Mouse (Mus musculus) forebrain, embryonic 13.5 days (tissue): ENCODE measurements around the gene Gm3336. TPM values are rescaled to one million over a fixed set of nuclear protein-coding genes. Genes with fewer than 3 reads are reported as not detected.

Source experiments
- ATAC-seq: fragments of 200-750 bp; cut with Nextera tagmentation; 2 replicates; pipeline ENCODE4 v1.8.0; 2017
- H3K27ac ChIP-seq: fragments of 300-500 bp; sonication (generic); 2 replicates; pipeline ENCODE4 v1.5.1; 2015; ENCODE audit warnings: inconsistent platforms, mild to moderate bottlenecking, moderate library complexity
- H3K27me3 ChIP-seq: fragments of 300-500 bp; sonication (generic); 2 replicates; pipeline ENCODE4 v1.6.1; 2015; ENCODE audit warnings: mild to moderate bottlenecking, inconsistent platforms
- H3K36me3 ChIP-seq: fragments of 300-500 bp; sonication (generic); 2 replicates; pipeline ENCODE4 v1.6.1; 2015; ENCODE audit warnings: mild to moderate bottlenecking, inconsistent platforms; ENCODE audit not compliant: poor library complexity, severe bottlenecking
- H3K4me1 ChIP-seq: fragments of 300-500 bp; sonication (generic); 2 replicates; pipeline ENCODE4 v1.6.1; 2015; ENCODE audit warnings: inconsistent platforms
- H3K4me2 ChIP-seq: fragments of 300-500 bp; sonication (generic); 2 replicates; pipeline ENCODE4 v1.6.1; 2015; ENCODE audit warnings: inconsistent platforms, mild to moderate bottlenecking, moderate library complexity
- H3K4me3 ChIP-seq: fragments of 300-500 bp; sonication (generic); 2 replicates; pipeline ENCODE4 v1.5.1; 2015; ENCODE audit warnings: mild to moderate bottlenecking, inconsistent platforms
- H3K9ac ChIP-seq: fragments of 300-500 bp; sonication (generic); 2 replicates; pipeline ENCODE4 v1.6.1; 2015; ENCODE audit warnings: mild to moderate bottlenecking, inconsistent platforms
- H3K9me3 ChIP-seq: fragments of 300-500 bp; sonication (generic); replicated peaks from 2 replicates; pipeline ENCODE4 v1.6.1; 2016; ENCODE audit warnings: inconsistent platforms
- WGBS: fragments of 180-500 bp; shearing (Covaris S2); methylation state at CpG from one replicate; pipeline ENCODE4 v1.1.7; 2015; 5-methylcytosine and 5-hydroxymethylcytosine counted together
- polyA plus RNA-seq: library from polyadenylated mRNA; unstranded; fragments of >200 nt; fragmentation: Nextera tagmentation; extraction: Ambion mirVana; gene quantifications from 2 replicates; pipeline ENCODE4 v1.2.1, GENCODE M21; 2015

Gm3336 gene
- polyA plus RNA-seq, 1 experiment from 2014 or later, result not detected

- H3K4me3 ChIP-seq, result no peak overlapping the region
- no peak for ATAC-seq
- peaks cover 37% of the 10 kb centered on the region for H3K4me1 ChIP-seq
- H3K4me2 ChIP-seq, result no peak overlapping the region
- H3K36me3 ChIP-seq, result peaks cover 75% of the 10 kb centered on the region
- H3K27me3 ChIP-seq, result no peaks in the 10 kb centered on the region
- no peak overlapping the region for H3K9ac ChIP-seq
- H3K27ac ChIP-seq, result no peak overlapping the region
- H3K9me3 ChIP-seq, result no peaks in the 10 kb centered on the region
- 93% methylated on average over 13 of the region's 13 CpGs for WGBS
Measured at GRCm38 (mm10) chr8:70772075-70772474, 53.7 kb downstream of the Gm3336 start.

Other genes with a start within 250 kb of the Gm3336 start
- gene Klhl26, start 241.6 kb upstream of the Gm3336 start, polyA plus RNA-seq, result 15.3 and 16.4 TPM in 2 replicates
- gene Tmem59l, start 231.2 kb upstream of the Gm3336 start, polyA plus RNA-seq, result 32.5 and 38.0 TPM in 2 replicates
- 0.86 and 0.92 TPM in 2 replicates for gene Crlf1, start 225.4 kb upstream of the Gm3336 start, polyA plus RNA-seq
- gene Rex1bd, start 211.8 kb upstream of the Gm3336 start, polyA plus RNA-seq, result 150 and 154 TPM in 2 replicates
- gene Uba52, start 207.7 kb upstream of the Gm3336 start, polyA plus RNA-seq, result 812 and 920 TPM in 2 replicates
- gene Fkbp8, start 190.8 kb upstream of the Gm3336 start, polyA plus RNA-seq, result 357 and 385 TPM in 2 replicates
- gene Kxd1, start 190.6 kb upstream of the Gm3336 start, polyA plus RNA-seq, result 52.5 and 53.6 TPM in 2 replicates
- gene Ell, start 179.1 kb upstream of the Gm3336 start, polyA plus RNA-seq, result 16.5 and 16.6 TPM in 2 replicates
- gene Isyna1, start 124.2 kb upstream of the Gm3336 start, polyA plus RNA-seq, result 87.1 and 105 TPM in 2 replicates
- 81.9 and 101 TPM in 2 replicates for gene Ssbp4, start 109.7 kb upstream of the Gm3336 start, polyA plus RNA-seq
- 0.65 and 0.68 TPM in 2 replicates for gene Lrrc25, start 102.4 kb upstream of the Gm3336 start, polyA plus RNA-seq
- 0.15 TPM in 1 of 2 replicates, not detected in the other for gene Gdf15, start 86.1 kb upstream of the Gm3336 start, polyA plus RNA-seq
- gene Pgpep1, start 58.2 kb upstream of the Gm3336 start, polyA plus RNA-seq, result 64.6 and 80.8 TPM in 2 replicates
- gene Lsm4, start 45.3 kb upstream of the Gm3336 start, polyA plus RNA-seq, result 238 and 239 TPM in 2 replicates
- gene Jund, start 19.6 kb upstream of the Gm3336 start, polyA plus RNA-seq, result 58.6 and 68.8 TPM in 2 replicates
- 0.05 and 0.11 TPM in 2 replicates for gene Iqcn, start 15.1 kb upstream of the Gm3336 start, polyA plus RNA-seq
- gene Pde4c, start 5.2 kb downstream of the Gm3336 start, polyA plus RNA-seq, result 0.10 TPM in 1 of 2 replicates, not detected in the other
- gene Rab3a, start 36.1 kb downstream of the Gm3336 start, polyA plus RNA-seq, result 180 and 188 TPM in 2 replicates
- gene Mpv17l2, start 42.4 kb downstream of the Gm3336 start, polyA plus RNA-seq, result 44.8 and 48.0 TPM in 2 replicates
- 84.3 and 84.6 TPM in 2 replicates for gene Pik3r2, start 58.2 kb downstream of the Gm3336 start, polyA plus RNA-seq
- 15.8 and 16.0 TPM in 2 replicates for gene Mast3, start 86.5 kb downstream of the Gm3336 start, polyA plus RNA-seq
- 0.09 TPM in 1 of 2 replicates, not detected in the other for gene Il12rb1, start 89.9 kb downstream of the Gm3336 start, polyA plus RNA-seq
- gene Arrdc2, start 121.2 kb downstream of the Gm3336 start, polyA plus RNA-seq, result 5.6 and 5.7 TPM in 2 replicates
- 11.2 and 13.5 TPM in 2 replicates for gene Kcnn1, start 144.7 kb downstream of the Gm3336 start, polyA plus RNA-seq
- 169 and 179 TPM in 2 replicates for gene Ccdc124, start 155.4 kb downstream of the Gm3336 start, polyA plus RNA-seq
- 0.50 and 0.67 TPM in 2 replicates for gene Slc5a5, start 174.2 kb downstream of the Gm3336 start, polyA plus RNA-seq
- 3,255 and 3,517 TPM in 2 replicates for gene Rpl18a, start 178.9 kb downstream of the Gm3336 start, polyA plus RNA-seq
- gene Map1s, start 187.4 kb downstream of the Gm3336 start, polyA plus RNA-seq, result 57.0 and 58.2 TPM in 2 replicates